Mouse (Mus musculus) hindbrain, embryonic 11.5 days (tissue): ENCODE measurements at regions not wholly inside any gene's neighbourhood (a gene's known extent, or its start where the extent isn't known, plus 50 kb on each side); places are given as distances from the start of the nearest gene placed in this dataset.

Source experiments
- ATAC-seq: fragments of 200-750 bp; cut with Nextera tagmentation; 2 replicates; pipeline ENCODE4 v1.8.0; 2017; ENCODE audit warnings: mild to moderate bottlenecking, moderate TSS enrichment, moderate library complexity; ENCODE audit not compliant: low FRiP score
- DNase-seq: peaks from one replicate; pipeline ENCODE4 v3.0.0-alpha.2; 2015; ENCODE audit warnings: low spot score
- H3K27ac ChIP-seq: fragments of 300-500 bp; sonication (generic); 2 replicates; pipeline ENCODE4 v1.5.1; 2014; ENCODE audit warnings: mild to moderate bottlenecking, low read depth, low read length
- H3K27me3 ChIP-seq: fragments of 300-500 bp; sonication (generic); 2 replicates; pipeline ENCODE4 v1.6.1; 2014; ENCODE audit warnings: mild to moderate bottlenecking, low read length, moderate library complexity, mixed read lengths; ENCODE audit not compliant: control insufficient read depth, insufficient read depth
- H3K36me3 ChIP-seq: fragments of 300-500 bp; sonication (generic); 2 replicates; pipeline ENCODE4 v1.6.1; 2014; ENCODE audit warnings: mild to moderate bottlenecking, low read length, moderate library complexity, mixed read lengths; ENCODE audit not compliant: control insufficient read depth, insufficient read depth
- H3K4me1 ChIP-seq: fragments of 300-500 bp; sonication (generic); replicated peaks from 2 replicates; pipeline ENCODE4 v1.6.1; 2014; ENCODE audit warnings: low read length, mixed read lengths; ENCODE audit not compliant: control insufficient read depth, insufficient read depth
- H3K4me2 ChIP-seq: fragments of 300-500 bp; sonication (generic); replicated peaks from 2 replicates; pipeline ENCODE4 v1.6.1; 2014; ENCODE audit warnings: mild to moderate bottlenecking, low read depth, low read length
- H3K4me3 ChIP-seq: fragments of 300-500 bp; sonication (generic); 2 replicates; pipeline ENCODE4 v1.5.1; 2014; ENCODE audit warnings: low read depth, low read length
- H3K9ac ChIP-seq: fragments of 300-500 bp; sonication (generic); 2 replicates; pipeline ENCODE4 v1.6.1; 2014; ENCODE audit warnings: low read depth, low read length
- H3K9me3 ChIP-seq: fragments of 300-500 bp; sonication (generic); 2 replicates; pipeline ENCODE4 v1.6.1; 2016; ENCODE audit warnings: low read length; ENCODE audit not compliant: control insufficient read depth
- WGBS: fragments of 180-500 bp; shearing (Covaris S2); extraction: QIAGEN DNeasy Blood & Tissue Kit; methylation state at CpG from one replicate; pipeline ENCODE4 v1.1.7; 2014; 5-methylcytosine and 5-hydroxymethylcytosine counted together

DNA sequence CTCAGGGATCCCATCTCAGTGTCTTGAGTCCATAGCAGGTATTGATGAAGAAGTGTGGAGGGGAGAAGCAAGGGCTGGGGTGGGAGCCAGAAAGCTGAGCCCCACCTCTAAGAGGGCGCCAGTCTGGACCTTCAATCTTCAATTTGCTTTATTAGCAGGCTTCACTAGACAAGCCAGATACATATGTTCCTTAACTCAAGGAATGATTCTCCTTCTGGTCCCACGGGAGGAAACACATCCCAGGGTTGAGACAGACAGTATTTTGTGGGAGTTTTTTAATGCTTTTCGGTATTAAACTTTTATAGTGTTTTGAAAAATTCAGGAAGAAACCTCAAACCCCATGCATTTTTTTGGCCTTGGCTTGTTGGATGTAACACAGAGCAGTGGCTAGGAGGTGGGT is 606.7 kb upstream of the Fam19a5 start:
- Histone ChIP-seq H3K27me3 (no peaks in the 10 kb centered on the region), H3K36me3 (no peaks in the 10 kb centered on the region), H3K4me3 (no peak overlapping the region), H3K27ac (no peak overlapping the region), H3K9me3 (no peaks in the 10 kb centered on the region), H3K9ac (no peak overlapping the region), H3K4me2 (no peak overlapping the region), H3K4me1 (no peaks in the 10 kb centered on the region)
- ATAC-seq (no peak), DNase-seq (no peak)
- WGBS: 89% methylated on average over 3 of the region's 3 CpGs

- H3K36me3 ChIP-seq: no peaks in the 10 kb centered on the region
- no peak for ATAC-seq
- no peaks in the 10 kb centered on the region for H3K27me3 ChIP-seq
- DNase-seq: no peak
- no peaks in the 10 kb centered on the region for H3K9me3 ChIP-seq
- H3K27ac ChIP-seq: no peak overlapping the region
- H3K4me2 ChIP-seq: no peak overlapping the region
- no peak overlapping the region for H3K4me3 ChIP-seq
- H3K9ac ChIP-seq: no peak overlapping the region
- no peaks in the 10 kb centered on the region for H3K4me1 ChIP-seq
- WGBS: 93% methylated on average over 7 of the region's 7 CpGs
Observed at GRCm38 (mm10) chr15:86944529-86944928, 599.6 kb upstream of the Fam19a5 start.

DNA sequence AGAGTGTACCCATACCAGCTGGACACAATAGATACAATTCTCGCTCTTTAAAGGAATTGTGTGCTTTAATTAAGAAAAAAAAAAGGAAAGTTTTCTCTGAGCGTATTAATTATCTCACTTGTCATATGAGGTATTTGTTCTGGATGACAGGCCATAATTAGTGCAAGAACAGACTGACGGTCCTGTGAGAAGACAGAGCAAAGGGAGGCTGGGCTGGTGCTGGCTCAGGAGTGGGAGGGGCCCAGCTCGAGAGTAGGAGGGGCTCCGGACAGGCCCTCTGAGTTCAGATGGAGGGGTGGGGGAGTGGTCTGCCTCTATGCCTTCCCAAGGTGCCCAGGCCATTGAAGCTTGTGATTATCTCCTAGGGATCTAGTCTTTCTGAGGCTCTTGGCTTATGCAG is 591.5 kb upstream of the Fam19a5 start:
- no peak overlapping the region for H3K9ac ChIP-seq

DNA sequence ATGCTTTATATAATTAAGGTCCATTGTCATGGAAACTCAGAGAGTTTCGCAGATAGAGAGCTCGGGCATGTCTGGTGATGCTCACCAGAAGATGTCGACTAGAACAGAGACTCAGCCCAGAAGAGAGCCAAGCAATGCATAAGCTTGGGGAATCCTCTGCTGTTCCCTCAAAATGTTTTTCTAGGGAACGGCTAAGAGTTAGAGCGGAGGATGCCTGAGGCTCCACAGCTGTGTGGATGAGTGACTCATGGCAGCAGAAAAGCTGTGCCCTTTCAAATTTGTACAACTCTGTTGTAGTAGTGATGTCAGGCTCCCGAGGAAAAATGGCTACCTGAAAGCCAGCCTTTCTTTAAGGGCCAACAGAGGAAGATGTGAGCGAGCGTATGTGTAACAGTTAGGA is 586.2 kb upstream of the Fam19a5 start:
- Histone ChIP-seq H3K4me3 (no peak overlapping the region), H3K9ac (no peak overlapping the region), H3K27ac (no peak overlapping the region), H3K36me3 (no peaks in the 10 kb centered on the region), H3K9me3 (no peaks in the 10 kb centered on the region), H3K27me3 (no peaks in the 10 kb centered on the region), H3K4me1 (no peaks in the 10 kb centered on the region), H3K4me2 (no peak overlapping the region)
- ATAC-seq: no peak
- 83% methylated on average over 8 of the region's 8 CpGs for WGBS
- no peak for DNase-seq

More for the DNA sequence above, 591.5 kb upstream of the Fam19a5 start:
- Histone ChIP-seq H3K27me3 (no peaks in the 10 kb centered on the region), H3K4me2 (no peak overlapping the region), H3K4me1 (no peaks in the 10 kb centered on the region), H3K36me3 (no peaks in the 10 kb centered on the region), H3K4me3 (no peak overlapping the region), H3K9me3 (no peaks in the 10 kb centered on the region), H3K27ac (no peak overlapping the region)
- DNase-seq (no peak), ATAC-seq (no peak)
- 56% methylated on average over 5 of the region's 5 CpGs for WGBS

DNA sequence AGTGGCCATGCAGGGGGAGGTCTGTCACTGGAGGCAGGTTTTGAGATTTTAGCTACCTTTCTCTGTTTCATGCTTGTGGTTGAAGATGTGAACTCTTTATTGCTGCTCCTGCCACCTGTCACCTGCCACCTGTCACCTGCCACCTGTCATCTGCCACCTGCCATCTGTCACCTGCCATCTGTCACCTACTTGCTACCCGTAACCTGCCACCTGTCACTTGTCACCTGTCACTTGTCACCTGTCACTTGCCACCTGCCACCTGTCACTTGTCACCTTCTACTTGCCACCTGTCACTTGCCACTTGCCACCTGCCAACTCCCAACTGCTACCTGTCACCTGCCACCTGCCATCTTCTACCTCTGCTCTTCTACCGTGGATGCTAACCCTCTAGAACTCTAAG is 581.2 kb upstream of the Fam19a5 start:
- Histone ChIP-seq H3K36me3 (no peaks in the 10 kb centered on the region), H3K27me3 (no peaks in the 10 kb centered on the region), H3K27ac (no peak overlapping the region), H3K4me1 (no peaks in the 10 kb centered on the region), H3K9me3 (no peaks in the 10 kb centered on the region), H3K9ac (no peak overlapping the region), H3K4me2 (no peak overlapping the region), H3K4me3 (no peak overlapping the region)
- DNase-seq (no peak), ATAC-seq (no peak)
- 83% methylated on average over 2 of the region's 2 CpGs for WGBS

DNA sequence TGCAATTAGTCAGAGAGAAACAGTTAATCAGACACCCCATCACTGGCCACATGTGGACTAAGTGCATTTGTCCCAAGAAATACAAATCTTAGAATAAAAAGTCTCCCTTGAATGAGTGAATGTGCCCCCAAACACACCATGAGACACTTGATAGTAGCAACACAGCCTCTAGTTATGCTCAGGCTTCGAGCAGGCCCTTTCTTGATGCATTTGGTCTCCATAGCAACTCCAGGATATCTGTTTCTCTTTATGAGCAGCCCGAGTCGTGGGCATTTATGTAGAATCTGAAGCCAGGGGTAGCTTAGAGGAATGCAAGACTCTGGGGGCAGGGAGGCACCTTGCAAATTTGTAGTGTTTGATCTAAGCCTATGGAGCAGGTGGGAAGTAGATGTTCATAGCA is 580.6 kb upstream of the Fam19a5 start:
- 39% methylated on average over 3 of the region's 3 CpGs for WGBS
- Histone ChIP-seq H3K9me3 (no peaks in the 10 kb centered on the region), H3K4me3 (no peak overlapping the region), H3K4me2 (no peak overlapping the region), H3K4me1 (no peaks in the 10 kb centered on the region), H3K27me3 (no peaks in the 10 kb centered on the region), H3K36me3 (no peaks in the 10 kb centered on the region), H3K27ac (no peak overlapping the region), H3K9ac (no peak overlapping the region)
- DNase-seq (no peak), ATAC-seq (no peak)

DNA sequence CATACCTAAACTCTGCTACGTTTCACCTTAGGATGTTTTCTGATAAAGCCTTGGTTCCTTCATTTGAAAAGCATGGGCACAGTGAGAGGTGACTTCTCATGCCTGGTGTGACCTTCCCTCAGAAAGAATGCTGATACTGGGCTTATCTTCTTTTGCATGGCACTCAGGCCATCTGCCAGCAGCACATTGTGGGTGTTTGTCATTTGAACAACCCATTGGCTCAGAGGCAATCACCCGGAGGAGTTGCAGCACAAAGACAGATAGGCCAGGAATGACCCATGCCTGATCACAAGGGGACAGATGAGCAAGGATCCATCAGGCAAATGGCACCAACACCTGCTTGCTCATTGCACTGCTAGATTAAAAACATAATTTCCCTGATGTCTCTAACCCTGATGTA is 572.7 kb upstream of the Fam19a5 start:
- Histone ChIP-seq H3K4me1 (no peaks in the 10 kb centered on the region), H3K9ac (no peak overlapping the region), H3K36me3 (no peaks in the 10 kb centered on the region), H3K4me3 (no peak overlapping the region), H3K27me3 (no peaks in the 10 kb centered on the region), H3K27ac (no peak overlapping the region), H3K4me2 (no peak overlapping the region), H3K9me3 (no peaks in the 10 kb centered on the region)
- WGBS: 87% methylated on average over 2 of the region's 2 CpGs
- ATAC-seq (no peak), DNase-seq (no peak)

DNA sequence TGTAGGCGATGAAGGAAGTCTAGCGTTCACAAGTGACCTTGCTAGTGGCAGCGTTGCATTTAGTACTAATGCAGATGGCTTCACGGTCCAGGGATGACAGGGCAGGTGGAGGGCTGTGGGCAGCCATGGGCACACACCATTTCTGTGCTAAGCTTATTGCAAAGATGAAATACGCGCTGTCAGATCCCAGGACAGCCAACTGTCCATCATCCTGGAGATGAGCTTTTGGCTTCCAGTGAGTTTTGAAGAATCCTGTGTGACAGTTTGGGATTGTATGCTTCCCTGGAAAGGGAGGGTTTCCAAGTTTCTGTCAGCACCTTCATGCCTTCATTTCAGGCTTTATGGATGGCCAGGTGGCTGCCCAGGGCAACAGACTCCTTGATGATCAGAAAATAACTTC is 547.9 kb upstream of the Fam19a5 start:
- no peaks in the 10 kb centered on the region for H3K4me1 ChIP-seq
- no peak overlapping the region for H3K27ac ChIP-seq
- ATAC-seq (no peak), DNase-seq (no peak)
- WGBS: 88% methylated on average over 6 of the region's 6 CpGs
- H3K9me3 ChIP-seq: no peaks in the 10 kb centered on the region
- no peak overlapping the region for H3K9ac ChIP-seq
- H3K27me3 ChIP-seq: no peaks in the 10 kb centered on the region
- no peak overlapping the region for H3K4me3 ChIP-seq
- H3K36me3 ChIP-seq: no peaks in the 10 kb centered on the region
- H3K4me2 ChIP-seq: no peak overlapping the region

DNA sequence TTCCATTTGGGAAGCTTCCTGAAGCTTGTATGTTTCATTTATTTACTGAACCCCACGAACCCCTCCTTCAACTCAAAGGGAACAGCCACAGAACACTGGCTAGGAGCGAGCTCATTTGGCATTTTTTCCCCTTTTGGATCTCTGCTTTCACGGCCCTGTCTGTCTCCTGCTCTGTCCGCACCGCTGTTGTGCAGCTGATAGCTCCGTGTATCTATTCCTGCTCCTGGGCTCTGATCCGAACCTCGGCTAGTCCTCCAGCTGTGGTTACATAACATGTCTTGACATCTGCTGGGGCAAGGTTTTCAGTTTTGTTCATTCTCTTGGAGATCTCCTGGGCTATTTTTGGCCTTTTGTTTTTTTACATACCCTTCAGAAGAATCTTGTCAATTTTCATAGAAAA is 525.1 kb upstream of the Fam19a5 start:
- no peak for ATAC-seq
- Histone ChIP-seq H3K27ac (no peak overlapping the region), H3K36me3 (no peaks in the 10 kb centered on the region), H3K9ac (no peak overlapping the region), H3K4me3 (no peak overlapping the region), H3K9me3 (no peaks in the 10 kb centered on the region), H3K27me3 (no peaks in the 10 kb centered on the region), H3K4me1 (no peaks in the 10 kb centered on the region), H3K4me2 (no peak overlapping the region)
- DNase-seq: no peak
- WGBS: 61% methylated on average over 8 of the region's 8 CpGs
